Mouse (Mus musculus) thymus, postnatal 36 days (tissue): ENCODE measurements at regions not wholly inside any gene's neighbourhood (a gene's known extent, or its start where the extent isn't known, plus 50 kb on each side); places are given as distances from the start of the nearest gene placed in this dataset.

Experiments used
- DNase-seq, 2 experiments: peaks; one replicate each; pipeline ENCODE4 v3.0.0; 2022; ENCODE audit warnings: mixed read lengths in 2 of 2

DNA sequence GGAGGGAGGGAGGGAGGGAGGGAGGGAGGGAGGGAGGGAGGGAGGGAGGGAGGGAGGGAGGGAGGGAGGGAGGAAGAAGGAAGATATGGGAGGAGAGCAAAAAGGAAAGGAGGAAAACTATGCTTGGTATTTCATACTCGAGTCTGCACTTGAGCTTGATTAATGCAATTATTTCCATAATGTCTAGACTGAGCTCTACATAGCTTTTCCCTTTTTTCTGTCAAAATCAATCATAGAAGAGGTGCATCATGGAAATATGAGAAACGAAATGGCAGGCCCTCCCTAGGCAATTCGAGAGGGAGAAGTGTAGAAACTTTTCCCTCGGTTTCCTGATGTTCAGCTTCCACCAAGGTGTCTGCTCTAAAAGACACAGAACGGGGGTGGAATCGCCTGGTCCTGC, 417.6 kb downstream of the Plk2 start:
- no peak for DNase-seq

DNA sequence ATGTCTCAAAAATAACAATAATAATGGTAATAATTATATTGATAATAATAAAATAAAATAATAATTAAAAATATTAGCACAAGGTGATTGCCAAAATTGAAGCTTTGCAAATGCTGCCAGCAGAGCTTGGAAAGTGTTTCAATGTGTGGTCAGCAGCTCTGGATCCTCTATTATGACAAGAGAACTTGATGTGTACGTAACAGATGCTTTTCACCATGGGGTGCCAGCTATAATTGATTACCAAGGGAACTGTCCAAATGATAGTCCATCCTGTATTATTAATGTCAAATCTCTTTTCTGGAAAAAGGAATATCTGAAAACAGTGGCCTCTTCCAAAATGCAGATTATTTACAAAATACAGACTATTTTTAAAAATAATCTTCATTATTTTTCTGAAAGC, 419.2 kb downstream of the Plk2 start:
- DNase-seq, result no peak

DNA sequence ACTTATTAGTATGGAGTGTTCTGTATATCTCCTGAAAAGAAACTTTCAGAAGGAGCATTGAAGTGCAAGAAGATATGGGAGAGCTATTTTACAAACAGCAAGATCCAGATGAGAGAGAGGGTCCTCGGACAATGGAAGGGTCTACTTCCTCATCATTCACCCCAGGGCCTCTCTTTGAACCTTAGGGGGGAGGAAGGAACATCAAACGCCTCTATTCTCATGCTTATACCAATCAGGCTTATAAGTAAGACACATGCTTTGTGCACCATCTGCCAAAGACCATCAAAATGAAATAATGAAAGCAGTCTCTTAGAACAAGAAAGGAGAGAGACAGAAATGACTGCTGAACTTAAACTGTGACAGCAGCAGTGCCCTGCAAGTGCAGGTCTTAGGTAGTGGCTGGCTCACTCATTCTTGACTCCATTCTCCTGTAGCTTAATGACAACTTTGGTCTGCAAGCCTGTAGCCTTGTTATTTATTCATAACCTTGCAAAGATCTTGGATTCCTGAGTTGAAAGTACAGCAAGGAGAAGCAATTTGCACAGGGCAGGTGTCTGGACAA, 424.5 kb downstream of the Plk2 start:
- DNase-seq, result no peak

DNA sequence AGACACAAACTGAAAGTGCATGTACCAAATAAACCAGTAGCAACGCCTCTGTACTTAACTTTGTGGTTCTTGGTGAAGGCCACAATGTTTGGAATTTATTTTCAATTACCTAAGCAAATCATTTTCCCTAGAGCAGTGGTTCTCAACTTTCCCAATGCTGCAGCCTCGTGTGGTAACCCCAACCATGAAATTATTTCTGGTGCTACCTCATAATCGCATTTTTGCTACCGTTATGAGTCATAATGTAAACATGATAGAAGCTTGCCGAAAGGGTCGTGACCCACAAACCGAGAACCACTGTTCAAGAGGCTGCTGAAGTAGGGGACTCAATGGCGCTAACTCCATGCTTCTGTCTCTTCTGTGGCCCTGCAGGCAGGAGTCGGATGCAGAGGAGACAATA, 429.9 kb upstream of the Actbl2 start:
- DNase-seq, result no peak

DNA sequence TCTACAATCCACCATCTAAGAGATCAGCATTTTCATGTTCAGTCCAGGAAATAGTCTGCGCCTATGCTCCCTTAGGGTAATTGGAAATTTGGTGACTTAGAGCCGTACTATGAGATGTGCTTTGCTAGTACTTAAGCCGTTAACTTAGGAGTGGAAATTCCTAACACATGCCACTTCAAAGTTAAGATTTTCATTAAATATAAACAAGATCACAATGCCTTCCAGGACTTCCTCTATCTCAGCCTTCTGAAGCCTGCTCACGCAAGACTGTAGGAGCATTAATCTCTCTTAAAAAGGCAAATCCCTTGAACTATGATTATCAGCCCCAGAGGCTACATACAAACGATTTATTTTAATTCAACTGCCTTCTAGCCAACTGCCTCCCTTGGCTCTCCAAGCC, 422.4 kb upstream of the Actbl2 start:
- DNase-seq, result no peak

DNA sequence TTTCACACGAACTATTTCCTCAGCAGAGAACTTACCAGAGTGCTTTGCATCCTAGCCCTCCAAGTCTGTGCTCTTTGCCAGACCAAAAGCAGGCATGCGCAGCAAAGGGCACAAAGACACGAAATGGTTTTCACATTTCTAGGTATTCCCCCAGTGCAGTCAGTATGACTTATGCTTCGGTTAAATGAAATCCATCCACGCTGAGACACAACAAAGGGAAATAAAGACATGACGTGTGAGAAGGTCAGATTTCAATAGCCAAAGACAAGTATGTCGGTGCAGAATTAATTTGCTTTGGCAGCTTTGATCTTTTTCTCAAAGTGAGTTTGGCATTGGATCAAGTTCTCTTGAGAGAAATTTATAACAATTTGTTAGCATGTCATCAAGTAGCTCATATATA, 417.9 kb upstream of the Actbl2 start:
- no peak for DNase-seq

DNA sequence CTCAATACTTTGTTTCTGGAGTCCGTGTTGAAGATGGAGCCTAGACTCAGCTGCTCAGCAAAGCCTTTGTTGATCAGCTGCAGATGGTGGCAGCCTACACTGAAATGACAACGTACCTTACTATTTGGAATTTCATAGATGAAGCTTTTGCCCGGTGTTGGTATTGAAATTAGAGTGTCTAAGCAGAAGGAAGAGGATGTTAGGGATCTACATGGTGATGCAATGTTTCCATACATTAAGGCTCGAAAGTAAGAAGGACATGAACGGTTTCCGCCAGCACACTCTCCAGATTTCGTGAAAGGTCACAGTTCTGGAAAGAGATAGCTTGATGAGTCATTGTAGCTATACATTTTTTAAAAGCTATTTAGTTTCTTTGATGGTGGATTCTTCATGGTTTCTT, 412.9 kb upstream of the Actbl2 start:
- DNase-seq, result no peak

DNA sequence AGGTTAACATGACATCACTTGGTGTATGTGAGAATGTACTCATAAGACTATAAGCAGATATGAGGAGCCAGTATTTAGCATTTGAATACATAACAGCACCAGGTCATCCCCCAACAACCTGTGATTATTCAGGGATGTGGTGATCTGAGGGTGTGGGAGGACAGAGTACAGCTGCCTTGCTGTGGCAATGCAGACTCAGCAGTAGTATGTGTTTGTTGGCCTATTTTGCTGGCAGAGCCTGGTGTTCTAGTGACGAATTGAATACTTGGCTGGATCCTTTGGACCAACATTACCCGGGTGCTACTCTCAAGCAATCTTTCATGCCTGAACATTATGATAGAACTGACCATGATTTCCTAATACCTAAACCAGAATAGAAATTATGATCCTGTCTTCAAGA, 409.1 kb upstream of the Actbl2 start:
- no peak for DNase-seq

DNA sequence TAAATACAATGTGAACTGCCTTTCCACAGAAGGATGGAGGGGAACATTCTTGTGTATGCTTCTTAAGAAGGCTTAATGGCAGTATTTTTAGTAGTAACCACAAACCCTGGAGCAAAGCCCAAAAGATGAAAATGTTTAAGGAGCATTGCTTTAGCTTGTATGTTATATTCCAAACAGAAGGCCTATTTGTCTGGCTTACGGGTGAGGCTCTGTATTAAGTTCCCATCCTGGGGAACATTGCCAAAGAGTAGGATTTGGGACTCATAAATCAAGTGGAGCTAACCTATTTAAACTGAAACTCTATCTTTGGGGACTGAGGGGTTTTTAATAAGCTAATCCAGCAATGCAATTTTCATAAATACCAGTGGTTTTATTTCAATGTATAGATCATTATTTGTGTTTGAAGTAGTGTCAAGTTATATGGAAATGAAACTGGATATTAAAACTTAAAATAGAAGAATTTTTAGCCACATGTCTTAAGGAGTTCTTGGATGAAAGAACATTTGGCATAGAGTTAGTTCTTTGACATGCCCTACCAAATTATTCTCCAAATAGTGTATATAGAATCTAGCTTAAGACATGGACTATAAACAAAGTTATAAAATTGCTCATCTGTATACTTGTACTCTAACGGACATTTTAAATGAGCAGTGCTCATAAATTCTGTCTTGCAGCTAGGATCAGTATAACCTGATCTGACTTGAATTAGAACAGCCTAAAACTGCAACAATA, 401.7 kb upstream of the Actbl2 start:
- no peak for DNase-seq

DNA sequence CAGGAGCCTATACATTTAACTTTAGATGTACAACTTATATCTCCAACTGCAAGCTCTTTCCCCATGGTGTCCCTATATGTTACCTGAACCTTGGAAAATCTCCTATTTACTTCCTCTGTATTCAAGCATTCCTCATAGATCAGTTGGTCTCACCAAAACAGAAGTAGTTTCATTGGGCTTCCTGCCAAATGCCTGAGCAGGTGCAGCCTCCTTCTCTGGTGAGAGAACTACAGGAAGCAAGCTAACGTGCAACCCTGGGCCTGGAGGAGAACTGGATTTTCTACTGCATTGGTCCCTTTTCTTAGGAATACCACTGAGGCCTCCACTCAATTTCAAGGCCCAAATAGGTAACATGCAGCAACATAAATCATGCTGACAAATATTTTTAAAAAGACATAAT, 400.6 kb upstream of the Actbl2 start:
- DNase-seq, result no peak

DNA sequence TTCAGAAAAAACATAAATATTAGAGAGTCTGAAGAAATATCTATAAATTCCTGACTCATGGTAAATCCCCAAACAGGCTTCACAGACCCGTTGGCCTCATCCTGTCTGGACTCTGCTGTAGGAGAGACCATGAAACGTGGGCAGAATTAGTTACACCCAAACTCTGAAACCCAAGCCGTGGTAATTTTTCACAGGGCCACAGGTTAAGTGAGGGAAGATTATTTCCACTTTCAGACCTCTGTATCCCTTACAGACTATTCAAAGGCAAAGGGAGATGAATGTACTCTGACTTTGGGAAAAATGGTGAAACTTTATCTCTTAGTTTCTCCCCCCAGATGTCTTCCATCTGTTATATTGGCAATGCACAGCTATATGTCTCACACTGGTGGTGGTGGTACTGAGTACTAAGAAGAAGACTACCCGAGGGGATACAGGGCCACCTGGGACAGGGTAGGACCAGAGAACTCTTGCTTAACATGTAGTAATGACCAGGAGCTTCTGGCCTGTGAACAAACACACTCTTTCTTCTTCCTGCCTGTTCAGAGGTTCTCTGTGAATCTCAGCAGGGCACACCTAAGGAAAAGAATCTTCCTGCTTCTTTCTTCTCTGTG, 388.8 kb upstream of the Actbl2 start:
- DNase-seq, result no peak

DNA sequence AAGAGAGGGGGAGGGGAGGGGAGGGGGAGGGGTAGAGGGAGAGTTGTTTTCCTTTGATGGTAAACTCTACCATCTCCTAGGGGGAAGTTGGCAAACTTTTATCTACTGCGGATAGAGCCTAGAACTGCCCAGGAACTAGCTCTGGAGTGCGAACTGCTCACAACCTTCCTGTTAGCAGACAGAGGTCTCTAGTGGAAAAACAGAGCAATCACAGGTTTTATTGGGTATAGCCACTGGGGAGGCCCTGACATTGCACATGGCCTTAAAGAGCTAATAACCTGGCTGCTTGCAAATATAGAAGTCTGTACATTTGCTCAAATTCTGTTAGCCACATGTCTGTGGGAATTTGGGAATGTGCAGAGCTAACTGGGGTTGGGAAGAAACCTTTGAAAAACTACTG, 388.1 kb upstream of the Actbl2 start:
- no peak for DNase-seq

DNA sequence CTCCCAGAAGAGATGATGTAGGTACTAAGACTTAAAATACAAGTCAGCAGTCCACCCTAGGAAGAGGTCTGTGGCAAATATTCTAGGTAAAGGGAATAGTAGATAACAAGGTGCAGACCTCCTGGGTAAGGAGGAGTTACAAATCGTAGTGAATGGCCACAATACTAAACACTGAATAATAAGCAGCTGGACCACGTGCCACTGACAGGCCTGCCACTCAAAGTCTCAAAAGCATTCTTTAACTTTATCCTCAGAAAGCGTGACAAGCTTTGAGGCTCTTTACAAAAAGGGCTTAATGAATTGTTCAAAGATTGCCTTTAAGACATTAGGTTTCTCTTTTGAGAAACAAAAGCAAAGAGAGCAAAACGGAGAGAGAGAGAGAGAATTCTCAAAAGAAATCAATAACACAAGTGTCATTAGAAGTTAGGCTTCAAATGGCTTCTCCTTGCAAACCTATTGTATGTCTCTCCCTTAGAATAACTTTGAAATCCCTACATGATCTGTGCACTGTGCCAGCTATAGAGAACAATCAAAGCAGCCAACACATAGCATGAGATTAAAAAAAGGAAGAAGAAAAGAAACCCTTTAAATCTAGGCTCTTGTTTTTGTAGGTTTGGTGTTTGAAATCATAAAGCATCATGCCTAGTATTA, 383.6 kb upstream of the Actbl2 start:
- no peak for DNase-seq

DNA sequence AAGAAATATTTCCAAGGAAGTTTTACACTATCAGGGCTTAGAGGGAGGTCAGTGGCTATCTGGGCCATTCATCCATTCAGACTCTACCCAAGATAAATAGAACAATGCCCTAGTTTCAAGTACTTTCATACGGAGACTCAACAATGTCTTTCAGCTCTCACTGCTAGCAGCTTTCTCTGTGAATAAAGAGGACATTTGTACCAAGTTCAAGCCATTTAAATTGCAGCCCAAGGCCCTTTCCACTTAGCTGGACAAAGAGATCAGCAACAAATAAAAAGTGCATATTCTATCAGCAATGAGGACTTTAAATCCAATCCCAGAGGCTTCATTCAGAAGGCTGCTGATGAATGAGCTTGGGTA, 383.1 kb upstream of the Actbl2 start:
- no peak for DNase-seq

DNA sequence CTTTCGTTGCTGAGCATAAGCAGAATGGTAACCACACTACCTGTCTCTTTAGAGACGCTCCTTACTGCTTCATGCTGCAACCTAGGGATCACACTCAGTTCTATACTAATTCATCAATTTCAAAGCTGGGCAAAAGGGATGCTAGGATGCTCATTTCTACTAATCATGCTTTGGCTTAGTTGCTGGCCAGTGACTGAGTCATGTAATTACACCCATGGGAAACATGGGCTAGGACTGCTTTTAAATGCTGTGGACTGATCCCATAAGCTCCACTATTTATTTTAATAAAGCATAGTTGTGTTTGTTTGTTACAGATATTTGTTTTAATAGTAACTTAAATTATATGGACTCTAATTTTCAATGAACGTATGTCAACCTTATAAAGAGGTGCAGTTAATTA, 373.2 kb upstream of the Actbl2 start:
- no peak for DNase-seq

DNA sequence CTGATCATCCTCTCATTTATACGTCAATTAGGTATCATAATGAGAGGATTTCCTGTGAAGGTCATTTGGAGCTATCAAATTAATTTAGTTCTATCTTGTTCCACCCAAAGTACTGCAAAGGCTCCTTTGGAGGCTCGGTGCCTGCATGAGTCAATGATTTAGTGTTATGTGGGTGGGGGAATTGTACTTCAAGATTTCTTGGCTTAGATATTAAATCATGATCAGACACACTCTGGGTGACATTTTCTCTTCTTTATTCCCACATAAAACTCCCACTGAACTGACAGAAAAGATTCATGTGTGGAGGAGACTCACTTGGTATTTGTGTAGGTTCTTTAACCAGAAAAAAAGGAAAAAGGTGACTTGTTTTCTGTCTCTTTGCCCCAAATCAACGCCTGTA, 372.6 kb upstream of the Actbl2 start:
- DNase-seq, result no peak

DNA sequence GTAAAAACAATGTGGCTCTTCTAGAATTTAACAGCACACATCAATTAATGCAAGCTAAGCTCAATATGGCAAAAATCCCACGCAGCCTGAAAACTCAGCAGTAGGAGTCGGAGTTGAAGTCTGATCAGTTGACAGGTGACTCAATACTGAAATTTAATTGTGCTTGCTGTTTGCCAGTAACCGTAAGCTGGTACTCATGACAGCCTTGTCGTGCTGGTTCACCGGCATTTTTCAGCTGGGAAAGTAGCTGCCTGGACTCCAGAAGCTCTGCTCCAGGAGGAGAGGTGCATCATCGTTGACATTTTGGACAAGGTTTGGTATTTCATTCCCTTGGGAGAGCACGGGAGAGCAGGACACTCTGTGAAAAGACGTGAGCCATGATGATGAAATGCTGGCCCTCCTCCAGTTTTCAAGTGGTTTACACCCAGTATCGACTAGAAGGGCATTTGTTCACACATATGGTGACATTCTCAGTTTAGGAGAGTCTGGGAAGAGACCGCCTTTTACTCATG, 372.1 kb upstream of the Actbl2 start:
- no peak for DNase-seq

DNA sequence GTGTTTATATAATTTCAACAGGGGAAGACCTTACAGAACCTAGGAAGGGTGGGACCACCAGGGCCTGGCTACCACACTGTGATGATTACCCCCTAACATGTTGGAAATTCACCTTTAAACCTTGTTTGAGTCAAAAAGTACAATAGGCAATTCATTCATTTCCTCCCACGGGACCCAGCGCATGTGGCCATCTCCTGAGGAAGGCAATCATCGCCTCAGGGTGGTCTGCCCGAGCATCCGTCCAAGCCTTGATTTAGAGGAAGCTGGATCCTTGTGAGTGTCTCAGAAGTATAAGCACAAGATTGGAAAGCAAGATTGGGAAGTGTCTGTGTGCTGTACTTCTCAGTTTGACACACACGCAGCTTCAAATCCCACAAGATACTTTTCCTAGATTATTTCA, 360.9 kb upstream of the Actbl2 start:
- DNase-seq, result no peak

DNA sequence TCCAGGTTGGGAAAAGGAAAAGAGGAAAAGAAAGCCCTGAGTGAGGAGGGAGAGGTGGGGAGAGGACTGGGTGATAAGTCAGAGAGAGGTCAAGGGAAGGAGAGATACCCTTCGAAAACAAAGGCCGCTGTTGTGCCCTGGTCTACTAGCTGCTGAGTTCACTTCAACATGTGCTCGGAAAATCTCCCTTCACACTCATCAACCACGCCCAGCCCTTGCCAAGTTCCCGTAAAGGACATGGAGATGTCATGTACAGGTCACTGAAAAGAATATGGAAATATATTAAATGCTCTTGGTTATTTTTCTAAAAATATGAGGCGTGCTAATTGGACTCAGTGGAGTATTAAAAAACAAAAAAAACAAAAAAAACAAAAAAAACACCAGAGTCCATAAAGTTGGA, 359.5 kb upstream of the Actbl2 start:
- no peak for DNase-seq

DNA sequence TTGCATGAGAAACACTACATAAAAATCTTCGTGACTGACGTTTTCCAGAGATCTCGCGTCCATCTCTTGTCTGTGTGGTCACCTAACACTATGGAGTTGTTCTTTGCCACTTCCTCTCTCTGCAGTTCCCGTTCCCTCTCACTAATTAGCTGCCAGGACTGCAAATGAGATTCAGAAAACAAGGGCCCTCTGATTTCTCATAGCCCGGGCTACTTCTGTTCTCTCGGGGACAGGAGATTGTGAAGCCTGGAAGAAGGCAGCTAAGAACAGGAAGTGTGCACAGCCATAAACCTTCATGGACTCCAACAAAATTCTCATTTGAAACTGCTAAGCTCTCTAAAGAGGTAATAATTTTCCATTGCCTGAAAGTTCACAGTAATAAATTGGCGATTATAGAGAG, 358.9 kb upstream of the Actbl2 start:
- DNase-seq, result no peak

DNA sequence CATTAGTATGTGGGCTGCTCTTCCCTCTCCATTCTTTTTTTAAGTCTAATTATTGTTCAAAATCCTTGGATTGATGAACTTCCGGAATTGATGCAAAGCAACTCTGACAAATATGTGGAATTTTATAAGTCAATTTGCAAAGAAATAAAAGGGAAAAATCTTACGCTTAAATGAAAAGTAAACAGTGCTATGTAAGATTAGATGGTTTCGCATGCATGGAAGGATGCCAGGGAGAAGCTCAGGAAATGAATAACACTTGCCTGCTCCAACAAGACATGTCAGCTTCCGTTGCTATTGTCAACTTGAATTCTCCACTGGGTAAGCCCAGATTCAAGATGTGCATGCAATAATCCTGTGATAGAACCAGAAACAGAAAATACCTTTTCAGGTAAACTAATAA, 357.2 kb upstream of the Actbl2 start:
- DNase-seq, result no peak

DNA sequence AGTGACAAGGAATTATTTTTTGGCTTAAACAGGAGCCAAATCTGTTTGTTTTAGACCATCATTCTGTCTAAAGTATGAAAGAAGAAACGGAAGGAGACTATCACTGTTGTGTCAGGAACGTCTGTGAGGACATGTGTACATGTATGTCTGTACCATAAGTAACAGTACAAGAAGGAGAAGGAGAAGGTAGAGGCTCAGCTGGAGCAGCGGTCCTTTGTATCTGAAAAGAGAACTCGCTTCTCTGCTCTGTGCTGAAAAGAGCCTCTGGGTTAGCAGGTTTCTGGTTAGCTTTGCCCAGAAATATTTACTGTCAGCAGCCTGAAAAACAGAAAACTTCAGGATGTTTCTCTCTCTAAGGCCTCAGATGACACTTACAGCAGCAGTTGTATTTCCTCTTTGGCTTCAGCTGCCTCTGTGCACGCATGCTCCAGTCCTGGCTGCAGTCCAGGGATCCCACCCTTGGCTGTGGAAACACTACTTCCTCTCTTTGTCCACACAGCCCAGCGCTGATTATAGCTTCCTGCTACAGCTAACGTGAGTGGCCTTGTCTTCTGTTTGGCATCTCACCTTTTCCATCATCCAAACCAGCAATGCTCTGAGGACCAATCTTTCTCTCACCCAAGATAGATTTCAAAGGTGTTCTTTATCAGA, 351.7 kb upstream of the Actbl2 start:
- DNase-seq, result peak; percentile 6 to 9

DNA sequence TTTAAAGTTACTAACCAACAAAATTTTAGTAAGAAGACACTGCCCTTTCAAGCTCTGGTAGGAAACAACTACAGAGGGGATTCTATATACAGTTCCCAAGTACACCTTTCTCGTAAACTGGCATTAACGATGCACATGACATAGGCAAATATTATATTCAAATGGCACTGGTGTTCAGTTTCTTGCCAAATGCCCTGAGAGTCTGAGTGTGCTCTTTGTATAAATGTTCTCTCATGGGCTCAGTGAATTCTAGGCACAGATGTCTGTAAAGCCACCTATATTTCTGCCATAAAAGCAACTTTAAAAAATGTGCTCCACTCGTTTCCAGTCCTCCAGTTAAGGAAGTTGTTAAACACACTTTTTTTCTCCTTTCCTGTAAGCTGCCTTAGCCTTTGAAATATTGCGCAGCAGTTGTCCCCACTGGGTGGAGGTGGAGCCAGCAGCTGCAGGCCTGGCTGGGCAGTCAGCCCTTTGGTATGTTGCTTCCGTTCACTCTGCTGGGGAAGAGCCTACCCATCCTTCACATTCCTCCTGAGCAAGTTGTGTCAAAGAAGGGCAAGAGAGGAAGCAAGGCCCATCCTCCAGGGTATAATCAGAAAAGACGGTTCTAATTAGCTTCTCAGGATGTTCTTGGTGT, 347.4 kb upstream of the Actbl2 start:
- DNase-seq, result peak in 1 of 2 experiments; percentile 5
